Mouse (Mus musculus): ENCODE measurements around the gene Cops3. TPM values are rescaled to one million over a fixed set of nuclear protein-coding genes. Genes with fewer than 3 reads are reported as not detected.

Gene Cops3
- total and polyA plus RNA-seq, 3 experiments, result 180 to 198 TPM; not detected in 1

GRCm38 (mm10) chr11:59885217-59885986 is 45.8 kb upstream of the Cops3 start:
- H3K4me3 ChIP-seq (ENCODE audit: control insufficient read depth in 1 of 2, insufficient read depth in 1 of 2, low read depth in 2 of 2, low read length in 2 of 2), result no peak overlapping the region
- no peak overlapping the region for H3K27ac ChIP-seq (ENCODE audit: control insufficient read depth, low read depth, low read length)
- H3K4me1 ChIP-seq (ENCODE audit: control insufficient read depth in 1 of 2, insufficient read depth in 2 of 2, low read length in 2 of 2), result no peaks in the 10 kb centered on the region

GRCm38 (mm10) chr11:59880031-59880430 is 40.4 kb upstream of the Cops3 start:
- Histone ChIP-seq H3K9ac (ENCODE audit: control insufficient read depth, low read depth, low read length, poor library complexity, severe bottlenecking) (no peak overlapping the region), H3K27ac (ENCODE audit: control insufficient read depth, low read depth, low read length) (no peak overlapping the region)
- peak; percentile 85 for DNase-seq (ENCODE audit: low read depth, low spot score)

More at GRCm38 (mm10) chr11:59885217-59885986, 45.8 kb upstream of the Cops3 start:
- H3K79me2 ChIP-seq (ENCODE audit: control insufficient read depth, insufficient read depth, low read length, poor library complexity), result no peaks in the 10 kb centered on the region
- no peaks in the 10 kb centered on the region for H3K36me3 ChIP-seq (ENCODE audit: control insufficient read depth in 1 of 2, insufficient read depth in 2 of 2, low read length in 2 of 2)
- no peak overlapping the region for H3K9ac ChIP-seq (ENCODE audit: control insufficient read depth, low read depth, low read length, poor library complexity, severe bottlenecking)
- H3K9me3 ChIP-seq (replicated peaks; ENCODE audit: insufficient read depth, low read length), result no peaks in the 10 kb centered on the region
- DNase-seq (ENCODE audit: low read depth, low spot score), result no peak
- H3K27me3 ChIP-seq (ENCODE audit: control insufficient read depth in 1 of 2, insufficient read depth in 2 of 2, low read length in 2 of 2), result no peaks in the 10 kb centered on the region
- TF ChIP-seq TBP (IDR thresholded peaks at IDR 0.05; ENCODE audit: low read depth, low read length) (no peak), GABPA (IDR thresholded peaks at IDR 0.05; ENCODE audit: low read depth, low read length) (no peak), ZNF384 (IDR thresholded peaks at IDR 0.05; ENCODE audit: low read depth, low read length) (no peak), E2F4 (IDR thresholded peaks at IDR 0.05; ENCODE audit: borderline replicate concordance, low read depth, low read length) (no peak), EP300 (IDR thresholded peaks at IDR 0.05; ENCODE audit: low read depth in 1 of 2, low read length in 2 of 2) (no peak), MAFK (IDR thresholded peaks at IDR 0.05; ENCODE audit: borderline replicate concordance, low read depth, low read length) (no peak), MYC (IDR thresholded peaks at IDR 0.05; ENCODE audit: low read depth, low read length) (no peak), UBTF (IDR thresholded peaks at IDR 0.05; ENCODE audit: borderline replicate concordance, insufficient read depth, low read depth, low read length) (no peak), MEF2A (IDR thresholded peaks at IDR 0.05; ENCODE audit: extremely low read depth, insufficient replicate concordance, low read depth, low read length, poor library complexity, severe bottlenecking) (no peak), POLR2AphosphoS2 (IDR thresholded peaks at IDR 0.05; ENCODE audit: low read length) (no peak), CTCF (IDR thresholded peaks at IDR 0.05 in 2 of 3, conservative IDR thresholded peaks at IDR 0.05 in 1 of 3; ENCODE audit: control insufficient read depth in 1 of 3, insufficient read depth in 1 of 3, low read depth in 2 of 3, low read length in 3 of 3, poor library complexity in 1 of 3, severe bottlenecking in 1 of 3) (no peak; a peak in 1 of 6 replicates), POLR2AphosphoS5 (IDR thresholded peaks at IDR 0.05; ENCODE audit: borderline replicate concordance, low read depth, low read length) (no peak)

More at GRCm38 (mm10) chr11:59880031-59880430, 40.4 kb upstream of the Cops3 start:
- no peaks in the 10 kb centered on the region for H3K4me1 ChIP-seq (ENCODE audit: control insufficient read depth in 1 of 2, insufficient read depth in 2 of 2, low read length in 2 of 2)
- no peak for TF ChIP-seq RCOR1 (IDR thresholded peaks at IDR 0.05; ENCODE audit: low read depth, low read length)
- 0 out of 2 replicates have a peak, but pooled peaks have one; percentile 29 for TF ChIP-seq SIN3A (IDR thresholded peaks at IDR 0.05; ENCODE audit: low read length)
- no peak for TF ChIP-seq CHD2 (IDR thresholded peaks at IDR 0.05; ENCODE audit: low read length)
- no peak for TF ChIP-seq MYB (IDR thresholded peaks at IDR 0.05; ENCODE audit: low read depth, low read length)
- no peak for TF ChIP-seq POLR2AphosphoS5 (IDR thresholded peaks at IDR 0.05; ENCODE audit: borderline replicate concordance, low read depth, low read length)
- TF ChIP-seq CTCF (IDR thresholded peaks at IDR 0.05 in 2 of 3, conservative IDR thresholded peaks at IDR 0.05 in 1 of 3; ENCODE audit: control insufficient read depth in 1 of 3, insufficient read depth in 1 of 3, low read depth in 2 of 3, low read length in 3 of 3, poor library complexity in 1 of 3, severe bottlenecking in 1 of 3), result peak; percentile 96 to 98 (median 98); a peak in 5 of 6 replicates
- TF ChIP-seq SMC3 (IDR thresholded peaks at IDR 0.05; ENCODE audit: low read depth, low read length), result peak; percentile 98
- TF ChIP-seq MXI1 (IDR thresholded peaks at IDR 0.05; ENCODE audit: low read depth, low read length), result no peak
- peak; percentile 98 for TF ChIP-seq ZC3H11A (IDR thresholded peaks at IDR 0.05; ENCODE audit: low read depth, low read length)
- no peak for TF ChIP-seq KAT2A (conservative IDR thresholded peaks at IDR 0.05; ENCODE audit: low read depth, low read length)
- no peak for TF ChIP-seq MEF2A (IDR thresholded peaks at IDR 0.05; ENCODE audit: extremely low read depth, insufficient replicate concordance, low read depth, low read length, poor library complexity, severe bottlenecking)
- TF ChIP-seq EP300 (IDR thresholded peaks at IDR 0.05; ENCODE audit: low read depth in 1 of 2, low read length in 2 of 2), result no peak
- TF ChIP-seq TAL1 (IDR thresholded peaks at IDR 0.05; ENCODE audit: low read length), result no peak
- no peak for TF ChIP-seq NELFE (IDR thresholded peaks at IDR 0.05; ENCODE audit: low read depth, low read length)
- no peak for TF ChIP-seq GABPA (IDR thresholded peaks at IDR 0.05; ENCODE audit: low read depth, low read length)
- H3K9me3 ChIP-seq (replicated peaks; ENCODE audit: insufficient read depth, low read length), result no peaks in the 10 kb centered on the region
- H3K36me3 ChIP-seq (ENCODE audit: control insufficient read depth in 1 of 2, insufficient read depth in 2 of 2, low read length in 2 of 2), result no peaks in the 10 kb centered on the region
- no peak overlapping the region for H3K4me3 ChIP-seq (ENCODE audit: control insufficient read depth in 1 of 2, insufficient read depth in 1 of 2, low read depth in 2 of 2, low read length in 2 of 2)
- H3K79me2 ChIP-seq (ENCODE audit: control insufficient read depth, insufficient read depth, low read length, poor library complexity), result no peaks in the 10 kb centered on the region
- H3K27me3 ChIP-seq (ENCODE audit: control insufficient read depth in 1 of 2, insufficient read depth in 2 of 2, low read length in 2 of 2), result no peaks in the 10 kb centered on the region

Data from MEL (cell line).